Mouse (Mus musculus) forebrain, embryonic 11.5 days (tissue): Measurements from ENCODE around the gene Rabl6. TPM values are rescaled to one million over a fixed set of nuclear protein-coding genes. Genes with fewer than 3 reads are reported as not detected.

ENCODE experiments used
- ATAC-seq: fragments of 200-750 bp; cut with Nextera tagmentation; replicated peaks from 2 replicates; pipeline ENCODE4 v1.8.0; 2017; ENCODE audit warnings: moderate TSS enrichment; ENCODE audit not compliant: low FRiP score
- DNase-seq: peaks from one replicate; pipeline ENCODE4 v3.0.0-alpha.2; 2017; ENCODE audit warnings: low spot score
- H3K27ac ChIP-seq: fragments of 300-500 bp; sonication (generic); 2 replicates; pipeline ENCODE4 v1.5.1; 2014; ENCODE audit warnings: low read depth, low read length
- H3K27me3 ChIP-seq: fragments of 300-500 bp; sonication (generic); 2 replicates; pipeline ENCODE4 v1.6.1; 2014; ENCODE audit warnings: mild to moderate bottlenecking, low read length, mixed read lengths; ENCODE audit not compliant: control insufficient read depth, insufficient read depth
- H3K36me3 ChIP-seq: fragments of 300-500 bp; sonication (generic); 2 replicates; pipeline ENCODE4 v1.6.1; 2014; ENCODE audit warnings: mild to moderate bottlenecking, low read length, moderate library complexity, mixed read lengths; ENCODE audit not compliant: control insufficient read depth, insufficient read depth
- H3K4me1 ChIP-seq: fragments of 300-500 bp; sonication (generic); replicated peaks from 2 replicates; pipeline ENCODE4 v1.6.1; 2014; ENCODE audit warnings: low read length, mixed read lengths; ENCODE audit not compliant: control insufficient read depth, insufficient read depth
- H3K4me2 ChIP-seq: fragments of 300-500 bp; sonication (generic); 2 replicates; pipeline ENCODE4 v1.6.1; 2014; ENCODE audit warnings: low read depth, mild to moderate bottlenecking, low read length, moderate library complexity, mixed read lengths; ENCODE audit not compliant: severe bottlenecking
- H3K4me3 ChIP-seq: fragments of 300-500 bp; sonication (generic); 2 replicates; pipeline ENCODE4 v1.5.1; 2014; ENCODE audit warnings: low read depth, low read length
- H3K9ac ChIP-seq: fragments of 300-500 bp; sonication (generic); 2 replicates; pipeline ENCODE4 v1.6.1; 2014; ENCODE audit warnings: low read length
- H3K9me3 ChIP-seq: fragments of 300-500 bp; sonication (generic); 2 replicates; pipeline ENCODE4 v1.6.1; 2016; ENCODE audit warnings: low read length, mixed read lengths; ENCODE audit not compliant: control insufficient read depth
- WGBS: fragments of 180-500 bp; shearing (Covaris S2); extraction: QIAGEN DNeasy Blood & Tissue Kit; methylation state at CpG from one replicate; pipeline ENCODE4 v1.1.7; 2014; 5-methylcytosine and 5-hydroxymethylcytosine counted together
- polyA plus RNA-seq: library from polyadenylated mRNA; unstranded; fragments of >200 nt; fragmentation: Nextera tagmentation; extraction: Ambion mirVana; gene quantifications from 2 replicates; pipeline ENCODE4 v1.2.1, GENCODE M21; 2014

Rabl6 gene
- polyA plus RNA-seq, 1 experiment from 2014 or later: 81.5 TPM

- Histone ChIP-seq H3K9me3 (no peaks in the 10 kb centered on the region), H3K27me3 (peaks cover 8% of the 10 kb centered on the region), H3K4me2 (no peak overlapping the region), H3K27ac (no peak overlapping the region), H3K4me1 (peaks cover 4% of the 10 kb centered on the region; the same call in 1 of the 2 replicates), H3K9ac (no peak overlapping the region), H3K4me3 (no peak overlapping the region), H3K36me3 (peaks cover 2% of the 10 kb centered on the region; the same call in 1 of the 2 replicates)
- no peak for DNase-seq
- WGBS: 90% methylated on average over 3 of the region's 3 CpGs
- ATAC-seq: no peak
These were observed 22.7 kb downstream of the Rabl6 start for GRCm38 (mm10) chr2:25585601-25586000.

GRCm38 (mm10) chr2:25584856-25585255, 23.5 kb downstream of the Rabl6 start:
- Histone ChIP-seq H3K4me1 (peaks cover 4% of the 10 kb centered on the region; the same call in 1 of the 2 replicates), H3K4me2 (no peak overlapping the region), H3K9ac (no peak overlapping the region), H3K36me3 (peaks cover 2% of the 10 kb centered on the region; the same call in 1 of the 2 replicates), H3K27ac (no peak overlapping the region), H3K27me3 (peaks cover 16% of the 10 kb centered on the region), H3K9me3 (no peaks in the 10 kb centered on the region), H3K4me3 (no peak overlapping the region)
- DNase-seq (no peak), ATAC-seq (no peak)
- WGBS: 82% methylated on average over 4 of the region's 4 CpGs

GRCm38 (mm10) chr2:25584152-25584551, 24.2 kb downstream of the Rabl6 start:
- no peak overlapping the region for H3K4me3 ChIP-seq
- DNase-seq (no peak), ATAC-seq (no peak)
- peaks cover 23% of the 10 kb centered on the region for H3K27me3 ChIP-seq
- H3K9me3 ChIP-seq: no peaks in the 10 kb centered on the region
- H3K9ac ChIP-seq: no peak overlapping the region
- WGBS: 98% methylated on average over 3 of the region's 3 CpGs
- peaks cover 8% of the 10 kb centered on the region; the same call in 1 of the 2 replicates for H3K4me1 ChIP-seq
- no peak overlapping the region for H3K27ac ChIP-seq
- peaks cover 2% of the 10 kb centered on the region; the same call in 1 of the 2 replicates for H3K36me3 ChIP-seq
- no peak overlapping the region for H3K4me2 ChIP-seq

DNA sequence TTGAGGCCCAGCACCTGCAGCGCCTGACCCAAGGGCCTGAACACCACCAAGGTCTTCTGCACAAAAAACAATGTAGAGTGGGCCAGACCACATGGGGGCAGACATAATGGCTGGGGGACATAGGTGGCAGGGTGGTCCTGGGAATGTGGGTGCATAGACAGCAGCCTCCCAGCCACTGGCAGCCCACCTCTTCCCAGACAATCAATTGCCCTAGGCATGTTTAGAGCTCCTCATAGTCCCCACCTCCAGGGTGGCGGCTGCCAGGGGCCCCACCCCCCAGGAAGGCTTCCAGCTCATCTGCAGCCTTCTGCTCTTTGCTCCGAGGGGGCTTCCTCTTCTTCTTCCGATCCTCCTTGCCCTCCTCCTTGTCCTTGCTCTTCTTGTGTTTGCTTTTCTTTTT, 24.8 kb downstream of the Rabl6 start:
- Histone ChIP-seq H3K36me3 (peaks cover 2% of the 10 kb centered on the region; the same call in 1 of the 2 replicates), H3K4me2 (no peak overlapping the region), H3K9ac (no peak overlapping the region), H3K4me3 (no peak overlapping the region), H3K27ac (no peak overlapping the region), H3K27me3 (peaks cover 29% of the 10 kb centered on the region), H3K4me1 (peaks cover 8% of the 10 kb centered on the region; the same call in 1 of the 2 replicates), H3K9me3 (no peaks in the 10 kb centered on the region)
- no peak for DNase-seq
- ATAC-seq: no peak
- 71% methylated on average over 4 of the region's 4 CpGs for WGBS

GRCm38 (mm10) chr2:25583120-25583481, 25.2 kb downstream of the Rabl6 start:
- no peak overlapping the region for H3K9ac ChIP-seq
- 84% methylated on average over 6 of the region's 6 CpGs for WGBS
- no peak overlapping the region for H3K27ac ChIP-seq
- peaks cover 8% of the 10 kb centered on the region; the same call in 1 of the 2 replicates for H3K4me1 ChIP-seq
- H3K4me2 ChIP-seq: no peak overlapping the region
- ATAC-seq (0 out of 2 replicates have a peak, but pooled peaks have one; percentile 19), DNase-seq (no peak)
- peaks cover 33% of the 10 kb centered on the region for H3K27me3 ChIP-seq
- peaks cover 2% of the 10 kb centered on the region; the same call in 1 of the 2 replicates for H3K36me3 ChIP-seq
- H3K9me3 ChIP-seq: no peaks in the 10 kb centered on the region
- H3K4me3 ChIP-seq: no peak overlapping the region

DNA sequence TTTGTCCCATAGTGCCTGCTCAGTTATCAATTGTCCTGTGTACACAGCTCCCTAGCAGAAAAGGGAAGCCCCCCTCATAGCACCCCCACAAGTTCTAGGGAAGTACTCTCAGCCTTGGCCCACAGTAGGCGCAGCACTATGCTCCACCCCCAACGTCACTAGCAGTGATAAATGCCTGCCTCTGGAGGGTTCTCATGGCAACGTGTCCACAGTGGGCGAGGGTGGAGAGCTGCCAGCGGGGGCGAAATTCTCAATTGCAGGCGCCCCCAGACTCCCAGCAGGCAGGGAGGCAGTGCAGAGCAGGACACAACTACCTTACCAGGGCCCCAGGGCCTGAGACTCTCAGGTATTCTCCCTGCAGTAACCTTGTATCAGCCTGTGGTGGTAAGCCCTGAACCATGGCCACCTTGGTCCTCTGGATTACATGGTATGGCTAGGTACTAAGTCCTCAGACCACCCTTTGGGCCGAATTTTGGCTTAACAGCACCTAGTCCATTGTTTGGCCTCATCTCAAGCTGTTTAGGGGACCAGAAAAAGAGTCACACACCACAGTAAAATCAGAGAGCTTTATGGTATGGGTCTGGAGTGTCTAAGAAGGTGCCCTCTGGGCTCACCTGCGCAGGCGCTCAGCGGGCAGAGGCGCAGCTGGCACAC, 25.7 kb downstream of the Rabl6 start:
- ATAC-seq: no peak; the same call in 1 of the 2 replicates
- H3K4me1 ChIP-seq: peaks cover 11% of the 10 kb centered on the region

GRCm38 (mm10) chr2:25581901-25582301, 26.4 kb downstream of the Rabl6 start:
- Histone ChIP-seq H3K36me3 (peaks cover 2% of the 10 kb centered on the region; the same call in 1 of the 2 replicates), H3K27me3 (peaks cover 45% of the 10 kb centered on the region), H3K27ac (no peak overlapping the region), H3K4me1 (peaks cover 15% of the 10 kb centered on the region), H3K4me3 (no peak overlapping the region), H3K9me3 (no peaks in the 10 kb centered on the region), H3K4me2 (no peak overlapping the region; the same call in 1 of the 2 replicates), H3K9ac (no peak overlapping the region)
- no peak for ATAC-seq
- WGBS: 45% methylated on average over 6 of the region's 6 CpGs
- peak; percentile 60 for DNase-seq

More for the DNA sequence above, 25.7 kb downstream of the Rabl6 start:
- Histone ChIP-seq H3K36me3 (peaks cover 2% of the 10 kb centered on the region; the same call in 1 of the 2 replicates), H3K27ac (no peak overlapping the region), H3K27me3 (peaks cover 38% of the 10 kb centered on the region), H3K4me2 (no peak overlapping the region), H3K9ac (no peak overlapping the region), H3K9me3 (no peaks in the 10 kb centered on the region), H3K4me3 (no peak overlapping the region)
- 57% methylated on average over 12 of the region's 12 CpGs for WGBS
- DNase-seq: peak; percentile 62

GRCm38 (mm10) chr2:25581294-25581864, 26.9 kb downstream of the Rabl6 start, which contains the start of gene Ajm1:
TSS of gene Ajm1 (minus strand) at chr2:25581757.
- peak; percentile 83 for DNase-seq
- Histone ChIP-seq H3K4me1 (peaks cover 15% of the 10 kb centered on the region), H3K27ac (no peak within 1 kb of the TSS), H3K4me3 (peak within 1 kb of the TSS; percentile 23), H3K36me3 (peaks cover 2% of the 10 kb centered on the region; the same call in 1 of the 2 replicates), H3K9me3 (no peaks in the 10 kb centered on the region), H3K4me2 (peak within 1 kb of the TSS; percentile 48), H3K27me3 (peaks cover 51% of the 10 kb centered on the region), H3K9ac (no peak within 1 kb of the TSS)
- ATAC-seq: peak; percentile 52
- WGBS: 7% methylated on average over 19 of the region's 19 CpGs
